Mouse (Mus musculus): ENCODE measurements around the gene Slc44a5. TPM values are rescaled to one million over a fixed set of nuclear protein-coding genes. Genes with fewer than 3 reads are reported as not detected.
"Not testable (repeated sequence)": the region's sequence is repeated elsewhere in the genome, so short reads cannot be mapped to it uniquely, and the experiment has no call there.

Slc44a5 gene
- polyA plus RNA-seq, 1 experiment from 2014 or later: 0.97 TPM

DNA sequence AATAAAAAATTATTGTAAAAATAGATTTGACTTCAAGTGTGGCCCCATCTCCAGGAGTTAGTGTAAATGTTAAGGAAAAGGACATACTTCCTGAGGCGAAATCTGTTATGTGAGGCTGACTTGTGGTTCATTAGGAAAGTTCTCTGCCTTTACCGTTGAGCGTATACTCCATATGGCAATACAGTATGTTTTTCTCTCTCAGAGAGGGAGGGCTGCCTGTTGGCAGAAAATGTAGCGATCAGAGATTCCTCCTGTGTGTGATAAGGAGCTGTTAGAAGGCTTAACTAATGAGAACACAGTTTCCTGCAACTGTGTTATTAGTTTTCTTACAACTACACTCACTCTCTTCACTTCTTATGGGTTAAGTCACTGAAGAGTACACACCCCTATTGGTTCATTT lies 168.1 kb downstream of the Slc44a5 start:
- H3K4me1 ChIP-seq (replicated peaks): no peaks in the 10 kb centered on the region
- no peak for ATAC-seq
- no peak overlapping the region for H3K4me3 ChIP-seq (replicated peaks)
- H3K36me3 ChIP-seq: no peaks in the 10 kb centered on the region
- H3K27ac ChIP-seq: no peak overlapping the region
- no peaks in the 10 kb centered on the region for H3K27me3 ChIP-seq (replicated peaks)
- no peak overlapping the region for H3K4me2 ChIP-seq (replicated peaks)
- no peaks in the 10 kb centered on the region for H3K9me3 ChIP-seq
- no peak overlapping the region for H3K9ac ChIP-seq
- 78% methylated on average over 4 of the region's 4 CpGs for WGBS

DNA sequence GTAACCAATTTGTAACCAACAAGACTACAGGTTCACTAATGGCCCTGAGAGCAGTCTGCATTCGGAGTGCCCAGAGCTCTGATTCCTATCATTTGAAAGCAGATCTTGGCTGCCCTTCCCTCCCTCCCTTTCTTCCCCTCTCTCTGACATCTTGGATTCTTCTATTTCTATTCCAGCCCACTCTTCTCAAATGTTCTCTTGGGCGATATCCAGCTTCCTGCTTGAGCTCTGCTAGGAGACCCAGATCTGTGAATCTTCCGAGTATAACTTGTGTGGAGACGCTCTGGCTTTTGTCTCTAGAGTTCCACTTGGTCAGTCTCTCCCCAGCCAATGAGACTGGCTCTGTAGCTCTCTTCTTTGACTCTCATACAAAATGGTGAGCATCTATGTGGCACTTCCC lies 169.4 kb downstream of the Slc44a5 start:
- H3K27ac ChIP-seq: no peak overlapping the region
- no peaks in the 10 kb centered on the region for H3K4me1 ChIP-seq (replicated peaks)
- H3K9me3 ChIP-seq: no peaks in the 10 kb centered on the region
- no peaks in the 10 kb centered on the region for H3K36me3 ChIP-seq
- WGBS: 63% methylated on average over 4 of the region's 4 CpGs
- no peak overlapping the region for H3K4me2 ChIP-seq (replicated peaks)
- no peak overlapping the region for H3K9ac ChIP-seq
- ATAC-seq: no peak
- H3K27me3 ChIP-seq (replicated peaks): no peaks in the 10 kb centered on the region
- no peak overlapping the region for H3K4me3 ChIP-seq (replicated peaks)

DNA sequence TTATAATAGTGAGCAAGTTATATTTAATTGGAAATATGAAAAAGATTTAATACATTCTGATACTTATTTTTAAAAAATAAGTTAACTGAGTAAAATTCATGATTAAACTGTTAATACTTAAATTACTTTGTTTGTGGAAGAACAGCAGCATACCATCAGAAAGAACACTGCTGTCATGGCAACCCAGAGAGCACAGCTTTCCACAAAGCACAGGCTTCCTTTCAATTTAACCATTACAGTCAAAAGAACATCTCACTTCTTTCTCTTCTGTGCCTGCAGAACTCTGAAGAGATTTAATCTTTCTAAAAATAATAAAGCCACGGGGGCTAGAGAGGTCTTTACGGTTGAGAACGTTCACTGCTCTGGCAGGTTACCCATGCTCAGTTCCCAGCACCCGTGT lies 172.5 kb downstream of the Slc44a5 start:
- no peaks in the 10 kb centered on the region for H3K36me3 ChIP-seq
- no peak overlapping the region for H3K4me3 ChIP-seq (replicated peaks)
- no peaks in the 10 kb centered on the region for H3K27me3 ChIP-seq (replicated peaks)
- no peak overlapping the region for H3K4me2 ChIP-seq (replicated peaks)
- H3K27ac ChIP-seq: no peak overlapping the region
- no peak for ATAC-seq
- H3K9ac ChIP-seq: no peak overlapping the region
- H3K4me1 ChIP-seq (replicated peaks): no peaks in the 10 kb centered on the region
- no peaks in the 10 kb centered on the region for H3K9me3 ChIP-seq
- whole genome bisulfite sequencing: 87% methylated on average over 4 of the region's 4 CpGs

DNA sequence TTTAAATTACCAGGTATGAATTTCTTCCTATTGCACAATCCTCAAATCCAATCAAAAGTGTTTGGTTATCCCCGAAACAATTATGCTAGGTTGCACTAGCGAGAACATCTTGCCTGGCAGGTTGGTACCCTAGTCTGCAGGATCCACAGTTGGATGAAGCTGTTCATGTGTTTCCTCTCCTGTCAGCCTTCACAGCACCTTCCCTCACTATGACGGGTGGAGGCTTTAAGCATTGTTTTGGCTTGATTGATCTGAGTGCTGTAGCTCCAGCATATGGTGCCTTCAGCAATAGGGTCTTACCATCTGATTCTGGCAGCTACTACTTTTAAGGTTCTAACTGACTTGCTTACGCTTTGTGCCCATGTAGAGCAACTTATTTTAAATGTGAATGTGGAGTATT lies 176.5 kb downstream of the Slc44a5 start:
- no peak for ATAC-seq
- H3K4me3 ChIP-seq (replicated peaks): no peak overlapping the region
- H3K4me2 ChIP-seq (replicated peaks): no peak overlapping the region
- H3K4me1 ChIP-seq (replicated peaks): no peaks in the 10 kb centered on the region
- H3K9ac ChIP-seq: no peak overlapping the region
- H3K36me3 ChIP-seq: no peaks in the 10 kb centered on the region
- H3K27me3 ChIP-seq (replicated peaks): no peaks in the 10 kb centered on the region
- no peaks in the 10 kb centered on the region for H3K9me3 ChIP-seq
- 81% methylated on average over 4 of the region's 4 CpGs for WGBS
- H3K27ac ChIP-seq: no peak overlapping the region

DNA sequence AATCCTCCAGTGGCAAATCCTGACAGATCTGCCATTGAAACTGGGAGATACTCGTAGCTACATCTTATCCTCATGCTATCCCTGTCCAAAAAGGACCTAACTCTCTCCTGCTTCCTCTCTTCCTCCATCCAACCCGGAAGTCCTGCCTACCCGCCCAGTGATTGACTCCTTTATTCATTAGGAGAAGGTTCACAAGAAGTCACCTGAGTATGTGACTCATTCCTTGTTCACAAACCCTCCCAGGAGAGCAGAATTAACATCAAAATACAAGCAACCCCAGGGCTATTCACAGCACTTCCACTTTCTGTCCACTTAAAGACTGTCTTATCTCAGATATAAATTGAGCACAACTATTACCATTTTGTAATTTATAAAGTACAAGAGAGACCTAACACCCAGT lies 180.3 kb downstream of the Slc44a5 start:
- 77% methylated on average over 3 of the region's 3 CpGs for WGBS
- not testable (repeated sequence) for H3K27me3 ChIP-seq (replicated peaks); H3K4me2 ChIP-seq (replicated peaks); H3K4me3 ChIP-seq (replicated peaks); ATAC-seq; H3K9me3 ChIP-seq; H3K27ac ChIP-seq; H3K4me1 ChIP-seq (replicated peaks); H3K36me3 ChIP-seq; H3K9ac ChIP-seq

DNA sequence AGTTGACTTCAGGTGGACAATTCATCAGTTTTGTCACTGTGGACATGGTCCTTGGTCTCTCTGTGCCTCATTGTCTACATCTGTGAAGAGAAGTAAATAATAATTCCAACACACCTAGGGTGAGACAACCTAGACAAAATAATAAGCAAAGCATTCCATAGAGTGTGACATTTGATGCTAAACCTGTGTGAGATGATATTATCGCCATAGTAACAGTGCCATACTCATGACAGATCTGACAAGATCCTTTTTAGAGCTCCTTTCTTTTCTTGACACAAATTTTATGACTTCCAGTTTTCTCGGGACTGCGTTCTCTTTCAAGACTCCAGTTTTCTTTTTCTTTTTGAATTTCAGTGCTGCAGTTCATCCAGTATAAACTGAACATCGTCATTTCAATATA lies 192.6 kb downstream of the Slc44a5 start:
- Histone ChIP-seq H3K9ac (no peak overlapping the region), H3K4me2 (replicated peaks) (no peak overlapping the region), H3K4me1 (replicated peaks) (no peaks in the 10 kb centered on the region), H3K9me3 (no peaks in the 10 kb centered on the region), H3K27ac (no peak overlapping the region), H3K36me3 (no peaks in the 10 kb centered on the region), H3K4me3 (replicated peaks) (no peak overlapping the region), H3K27me3 (replicated peaks) (no peaks in the 10 kb centered on the region)
- WGBS: 77% methylated on average over 4 of the region's 4 CpGs
- no peak for ATAC-seq

DNA sequence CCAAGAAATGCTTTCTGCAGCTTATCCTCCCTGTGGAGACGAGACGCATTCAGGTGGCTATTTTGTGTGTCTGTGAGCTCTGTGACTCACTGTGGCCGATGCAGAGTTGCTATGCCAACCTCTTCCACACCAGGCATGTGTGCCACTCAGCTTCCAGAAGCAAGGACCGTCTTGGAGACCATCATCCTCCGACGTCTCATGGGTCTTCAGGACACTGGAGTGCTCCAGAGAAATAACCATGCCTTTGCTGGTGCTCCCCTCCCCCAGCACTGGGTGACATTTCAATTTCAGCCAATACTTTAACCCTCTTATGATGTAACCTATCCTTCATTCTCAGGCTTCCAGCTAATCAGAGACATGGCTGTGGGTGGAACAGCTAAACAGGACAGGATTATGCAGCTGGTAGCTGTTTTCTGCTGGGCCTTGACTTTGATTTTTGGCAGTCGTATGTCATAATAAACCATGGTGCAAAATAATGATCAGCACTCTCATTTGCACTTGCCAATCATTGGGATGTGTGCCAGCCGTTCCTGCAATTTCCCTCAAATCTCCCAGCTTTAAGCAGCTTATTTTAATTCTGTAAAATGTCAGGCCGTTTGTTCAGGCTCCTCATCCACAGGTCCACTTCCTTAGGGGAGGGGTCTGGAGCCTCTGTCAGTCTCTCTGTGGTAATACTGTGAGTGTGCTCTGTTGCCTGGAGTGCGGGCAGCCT lies 198.8 kb downstream of the Slc44a5 start:
- Histone ChIP-seq H3K36me3 (no peaks in the 10 kb centered on the region), H3K4me3 (replicated peaks) (no peak overlapping the region), H3K27me3 (replicated peaks) (no peaks in the 10 kb centered on the region), H3K27ac (no peak overlapping the region), H3K9ac (no peak overlapping the region), H3K4me1 (replicated peaks) (no peaks in the 10 kb centered on the region), H3K9me3 (no peaks in the 10 kb centered on the region), H3K4me2 (replicated peaks) (no peak overlapping the region)
- ATAC-seq: no peak
- 69% methylated on average over 10 of the region's 10 CpGs for WGBS

DNA sequence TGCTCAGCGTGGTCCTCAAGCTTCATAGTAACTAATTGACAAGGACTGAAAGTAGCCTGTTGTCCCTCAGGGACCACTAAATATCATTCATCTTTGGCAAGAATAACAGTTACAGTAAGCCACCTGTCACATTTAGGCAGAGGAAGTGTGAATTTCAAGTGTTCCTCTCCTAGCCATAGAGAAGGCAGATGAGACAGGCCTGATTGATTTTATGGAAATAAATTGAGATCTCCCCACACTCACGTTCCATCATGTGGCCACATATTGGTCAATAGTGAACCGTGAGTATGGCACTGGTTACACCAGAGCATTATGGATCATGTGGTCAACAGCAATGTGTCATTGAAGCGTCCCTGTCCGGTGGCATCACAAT lies 199.3 kb downstream of the Slc44a5 start:
- Histone ChIP-seq H3K4me1 (replicated peaks) (no peaks in the 10 kb centered on the region), H3K36me3 (no peaks in the 10 kb centered on the region), H3K27ac (no peak overlapping the region), H3K9ac (no peak overlapping the region), H3K9me3 (no peaks in the 10 kb centered on the region), H3K27me3 (replicated peaks) (no peaks in the 10 kb centered on the region), H3K4me3 (replicated peaks) (no peak overlapping the region), H3K4me2 (replicated peaks) (no peak overlapping the region)
- no peak for ATAC-seq
- 88% methylated on average over 5 of the region's 5 CpGs for WGBS

DNA sequence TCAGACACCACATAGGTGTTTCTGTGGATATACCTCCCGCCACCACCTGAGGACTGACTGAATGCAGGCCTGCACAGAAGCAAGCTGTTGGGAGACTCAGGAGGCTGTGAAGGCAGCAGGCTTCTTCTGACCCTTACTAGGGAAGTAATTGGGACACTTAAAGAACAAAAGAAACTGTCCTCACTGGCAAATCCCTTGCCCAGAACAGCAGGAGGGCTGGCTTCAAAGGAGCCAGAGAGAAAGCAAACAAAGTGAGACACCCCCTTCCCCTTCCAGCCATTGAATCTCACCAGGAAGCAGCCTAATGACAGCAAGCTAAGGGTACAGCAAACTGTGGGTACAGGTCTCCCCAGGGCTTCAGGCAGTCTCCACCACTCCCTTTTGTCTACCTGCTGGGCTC lies 200.3 kb downstream of the Slc44a5 start:
- 82% methylated on average over 1 of the region's 1 CpGs for WGBS

DNA sequence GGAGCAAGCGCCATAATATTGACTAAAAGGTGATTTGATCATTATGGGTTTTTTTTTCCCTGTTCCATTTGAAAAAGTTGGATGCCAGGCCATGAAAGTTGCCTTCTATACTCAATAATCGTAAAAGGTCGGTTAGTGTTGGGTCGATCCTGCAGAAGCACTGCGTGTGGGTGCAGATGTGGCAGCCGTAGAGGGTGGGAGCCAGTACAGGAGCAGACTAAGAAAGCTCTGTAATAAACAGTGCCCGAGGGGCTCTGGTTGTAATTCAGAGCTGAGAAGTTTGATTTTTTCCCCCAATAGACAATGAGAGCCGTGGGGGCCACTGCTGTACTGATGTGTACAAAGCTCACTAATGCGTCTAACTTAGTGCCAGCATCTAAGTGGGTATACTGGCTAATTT lies 200.8 kb downstream of the Slc44a5 start:
- no peaks in the 10 kb centered on the region for H3K9me3 ChIP-seq
- 55% methylated on average over 9 of the region's 9 CpGs for WGBS
- H3K9ac ChIP-seq: no peak overlapping the region
- H3K27ac ChIP-seq: no peak overlapping the region
- no peaks in the 10 kb centered on the region for H3K36me3 ChIP-seq
- no peak overlapping the region for H3K4me2 ChIP-seq (replicated peaks)
- H3K4me1 ChIP-seq (replicated peaks): no peaks in the 10 kb centered on the region
- no peaks in the 10 kb centered on the region for H3K27me3 ChIP-seq (replicated peaks)
- H3K4me3 ChIP-seq (replicated peaks): no peak overlapping the region
- no peak for ATAC-seq

More for the DNA sequence above, 200.3 kb downstream of the Slc44a5 start:
- H3K9me3 ChIP-seq: no peaks in the 10 kb centered on the region
- ATAC-seq: no peak
- H3K4me3 ChIP-seq (replicated peaks): no peak overlapping the region
- no peak overlapping the region for H3K4me2 ChIP-seq (replicated peaks)
- no peaks in the 10 kb centered on the region for H3K27me3 ChIP-seq (replicated peaks)
- H3K36me3 ChIP-seq: no peaks in the 10 kb centered on the region
- H3K4me1 ChIP-seq (replicated peaks): no peaks in the 10 kb centered on the region
- no peak overlapping the region for H3K9ac ChIP-seq
- no peak overlapping the region for H3K27ac ChIP-seq

DNA sequence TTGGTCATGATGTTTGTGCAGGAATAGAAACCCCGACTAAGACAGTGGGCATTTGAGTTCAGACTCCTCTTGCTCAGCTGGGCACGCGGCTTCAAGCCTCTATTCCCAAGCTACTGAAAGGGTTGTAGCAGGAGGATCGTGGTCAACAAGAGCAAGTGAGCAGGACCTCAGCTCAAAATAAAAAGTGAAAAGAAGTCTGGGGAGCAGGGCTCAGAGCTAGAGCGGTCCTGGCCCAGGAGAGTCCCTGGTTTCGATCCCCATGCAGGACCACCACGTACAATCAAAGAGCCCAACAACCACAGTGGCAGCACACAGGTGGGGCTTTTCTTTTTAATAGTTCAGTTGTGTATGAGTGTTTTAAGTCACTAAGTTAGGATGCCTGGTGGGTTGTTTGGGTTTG lies 201.5 kb downstream of the Slc44a5 start:
- H3K4me1 ChIP-seq (replicated peaks): no peaks in the 10 kb centered on the region
- 80% methylated on average over 7 of the region's 7 CpGs for WGBS
- no peak overlapping the region for H3K4me2 ChIP-seq (replicated peaks)
- no peak overlapping the region for H3K4me3 ChIP-seq (replicated peaks)
- ATAC-seq: no peak
- H3K27me3 ChIP-seq (replicated peaks): no peaks in the 10 kb centered on the region
- no peaks in the 10 kb centered on the region for H3K9me3 ChIP-seq
- H3K36me3 ChIP-seq: no peaks in the 10 kb centered on the region
- no peak overlapping the region for H3K9ac ChIP-seq
- no peak overlapping the region for H3K27ac ChIP-seq

DNA sequence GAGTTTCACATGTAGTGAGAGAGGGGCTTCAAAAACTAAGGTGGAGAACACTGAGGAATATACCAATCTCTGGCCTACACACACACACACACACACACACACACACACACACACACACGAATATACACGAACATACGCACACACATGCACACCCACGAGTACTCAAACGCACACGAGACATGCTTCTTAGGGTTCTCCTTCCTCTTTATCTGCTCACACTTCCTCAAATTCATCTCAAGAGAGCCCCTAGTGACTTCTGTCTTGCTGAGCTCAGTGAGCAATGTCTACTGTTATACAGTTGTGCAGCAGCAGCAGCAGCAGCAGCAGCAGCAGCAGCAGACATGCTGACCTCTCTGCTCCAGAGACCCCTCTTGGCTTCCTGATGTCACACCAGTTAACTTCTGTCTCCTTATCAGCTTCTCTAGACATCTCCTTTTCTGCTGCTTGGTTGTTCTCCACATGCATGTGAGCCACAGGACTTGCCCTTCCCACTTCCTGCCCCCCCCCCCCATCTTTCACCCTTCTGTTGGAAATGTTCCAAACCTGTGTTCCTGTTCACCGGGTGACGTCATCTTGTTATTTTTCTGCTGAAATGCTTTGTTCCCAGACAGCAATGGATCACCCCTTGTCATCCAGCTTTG lies 204.5 kb downstream of the Slc44a5 start:
- Histone ChIP-seq H3K36me3 (no peaks in the 10 kb centered on the region), H3K4me3 (replicated peaks) (no peak overlapping the region)
- no peak for ATAC-seq

DNA sequence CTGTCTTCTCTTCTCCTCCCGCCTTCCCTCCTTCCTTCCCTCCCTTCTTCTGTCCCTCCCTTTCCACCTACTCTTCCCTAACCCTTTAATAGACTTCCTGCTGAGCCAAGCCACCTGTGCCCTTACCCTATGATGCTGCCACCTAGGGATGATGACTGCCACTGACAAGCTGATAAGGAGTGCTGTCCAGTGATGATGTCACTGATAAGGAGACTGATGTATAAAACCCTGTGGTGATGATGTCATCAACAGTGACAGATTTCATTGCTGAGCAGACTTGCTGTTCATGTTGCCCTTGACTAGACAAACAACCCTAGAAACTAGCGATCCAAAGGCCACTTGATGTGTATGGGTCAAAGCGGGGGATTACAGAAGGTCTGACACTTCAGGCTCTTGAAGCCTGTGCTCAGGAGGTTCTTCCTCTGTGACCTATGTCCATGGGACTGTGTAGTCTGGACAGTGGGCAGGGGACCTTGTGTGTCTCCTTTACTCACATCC lies 206.2 kb downstream of the Slc44a5 start:
- no peak for ATAC-seq
- H3K4me1 ChIP-seq (replicated peaks): no peaks in the 10 kb centered on the region
- no peaks in the 10 kb centered on the region for H3K36me3 ChIP-seq
- H3K9me3 ChIP-seq: no peaks in the 10 kb centered on the region
- no peak overlapping the region for H3K4me3 ChIP-seq (replicated peaks)
- no peaks in the 10 kb centered on the region for H3K27me3 ChIP-seq (replicated peaks)
- H3K4me2 ChIP-seq (replicated peaks): no peak overlapping the region
- 97% methylated on average over 2 of the region's 3 CpGs for WGBS
- H3K9ac ChIP-seq: no peak overlapping the region
- H3K27ac ChIP-seq: no peak overlapping the region

More for the DNA sequence above, 204.5 kb downstream of the Slc44a5 start:
- Histone ChIP-seq H3K9ac (no peak overlapping the region), H3K27me3 (replicated peaks) (no peaks in the 10 kb centered on the region), H3K27ac (no peak overlapping the region), H3K4me1 (replicated peaks) (no peaks in the 10 kb centered on the region), H3K9me3 (no peaks in the 10 kb centered on the region), H3K4me2 (replicated peaks) (no peak overlapping the region)
- 76% methylated on average over 8 of the region's 8 CpGs for WGBS

Data from intestine, embryonic 15.5 days (tissue).